Mouse (Mus musculus) heart, adult 2 months (tissue): ENCODE results near the gene Gatad1. TPM values are rescaled to one million over a fixed set of nuclear protein-coding genes. Genes with fewer than 3 reads are reported as not detected.

Experiments
- DNase-seq, 2 experiments: peaks; one replicate each; pipeline ENCODE4 v3.0.0; 2021
- H3K27ac ChIP-seq: fragments of 200-600 bp; 2 replicates; pipeline ENCODE4 v1.8.1; 2022
- H3K27me3 ChIP-seq: fragments of 200-500 bp; 2 replicates; pipeline ENCODE4 v1.6.1; 2012; ENCODE audit warnings: mild to moderate bottlenecking, low read length, inconsistent platforms, mixed read lengths; ENCODE audit not compliant: control insufficient read depth, insufficient read depth
- H3K36me3 ChIP-seq: fragments of 200-500 bp; 2 replicates; pipeline ENCODE4 v1.6.1; 2012; ENCODE audit warnings: low read length, inconsistent platforms; ENCODE audit not compliant: control insufficient read depth, insufficient read depth
- H3K4me1 ChIP-seq: fragments of 200-500 bp; 2 replicates; pipeline ENCODE4 v1.6.1; 2011; ENCODE audit warnings: low read length; ENCODE audit not compliant: control insufficient read depth, insufficient read depth
- H3K4me3 ChIP-seq: fragments of 200-600 bp; 2 replicates; pipeline ENCODE4 v1.8.1; 2022
- H3K79me2 ChIP-seq: fragments of 200-500 bp; replicated peaks from 2 replicates; pipeline ENCODE4 v1.6.1; 2012; ENCODE audit warnings: mild to moderate bottlenecking, inconsistent platforms, low read length, moderate library complexity, mixed read lengths; ENCODE audit not compliant: control insufficient read depth, insufficient read depth
- H3K9ac ChIP-seq: fragments of 200-500 bp; 2 replicates; pipeline ENCODE4 v1.6.1; 2012; ENCODE audit warnings: low read depth, mild to moderate bottlenecking, control low read depth, inconsistent platforms, low read length, mixed read lengths
- CTCF ChIP-seq: fragments of 200-600 bp; IDR thresholded peaks from 2 replicates; pipeline ENCODE4 v1.8.1; 2022; ENCODE audit warnings: antibody characterized with exemption, mild to moderate bottlenecking, moderate library complexity
- EP300 ChIP-seq: fragments of 200-500 bp; IDR thresholded peaks from 2 replicates; pipeline ENCODE4 v1.6.1; 2011; ENCODE audit warnings: low read depth, low read length, control low read depth; ENCODE audit not compliant: insufficient read depth
- POLR2A ChIP-seq: fragments of 200-500 bp; IDR thresholded peaks from 2 replicates; pipeline ENCODE4 v1.6.1; 2011; ENCODE audit warnings: mild to moderate bottlenecking, low read depth, low read length, control low read depth; ENCODE audit not compliant: insufficient read depth
- WGBS: fragments of 180-500 bp; shearing (Covaris S2); methylation state at CpG from one replicate; pipeline ENCODE4 v1.1.7; 2018; 5-methylcytosine and 5-hydroxymethylcytosine counted together
- intact Hi-C: fragments of 180-260 bp; cut with DNase I; formaldehyde crosslinking; loops from one replicate; pipeline ENCODE4 v1.15.1; 2025
- polyA plus RNA-seq: library from polyadenylated mRNA; depleted of rRNA; stranded (reverse); fragments of >200 nt; gene quantifications from 2 replicates; pipeline ENCODE4 v1.2.3, GENCODE M21; 2012
- total RNA-seq, 2 experiments: library from RNA; stranded (reverse); gene quantifications; 2 replicates each; pipeline ENCODE4 v1.2.3; 2021

Gatad1 gene
- total and polyA plus RNA-seq, 3 experiments = 58.8 to 97.6 (median 89.7) TPM

DNA sequence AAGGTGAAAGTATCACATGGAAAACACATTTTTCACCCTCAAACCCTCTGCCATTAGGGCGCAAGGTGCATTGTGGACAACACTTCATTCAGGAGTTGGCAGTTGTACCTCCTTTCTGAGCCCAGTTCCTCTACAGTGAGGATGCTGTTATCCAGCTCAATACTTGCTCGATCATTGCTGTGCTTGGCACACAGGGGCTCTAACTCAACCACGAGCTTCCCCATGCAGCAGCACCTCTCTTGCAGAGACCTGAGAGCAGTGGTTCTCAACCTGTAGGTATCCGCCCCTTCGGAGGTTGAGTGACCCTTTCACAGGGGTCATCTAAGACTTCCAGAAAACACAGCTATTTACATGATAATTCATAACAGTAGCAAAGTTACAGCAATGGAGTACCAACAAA lies 5.4 kb downstream of the Gatad1 start:
- H3K4me3 ChIP-seq = no peak overlapping the region
- no peak for DNase-seq
- H3K27me3 ChIP-seq = no peaks in the 10 kb centered on the region
- H3K36me3 ChIP-seq = peaks cover 2% of the 10 kb centered on the region; the same call in 1 of the 2 replicates
- H3K4me1 ChIP-seq = no peaks in the 10 kb centered on the region; the same call in 1 of the 2 replicates
- TF ChIP-seq CTCF (no peak), POLR2A (no peak), EP300 (no peak)
- WGBS = 82% methylated on average over 5 of the region's 5 CpGs
- H3K79me2 ChIP-seq = no peaks in the 10 kb centered on the region
- intact Hi-C loops = no loop called here
- no peak overlapping the region for H3K9ac ChIP-seq
- H3K27ac ChIP-seq = no peak overlapping the region

DNA sequence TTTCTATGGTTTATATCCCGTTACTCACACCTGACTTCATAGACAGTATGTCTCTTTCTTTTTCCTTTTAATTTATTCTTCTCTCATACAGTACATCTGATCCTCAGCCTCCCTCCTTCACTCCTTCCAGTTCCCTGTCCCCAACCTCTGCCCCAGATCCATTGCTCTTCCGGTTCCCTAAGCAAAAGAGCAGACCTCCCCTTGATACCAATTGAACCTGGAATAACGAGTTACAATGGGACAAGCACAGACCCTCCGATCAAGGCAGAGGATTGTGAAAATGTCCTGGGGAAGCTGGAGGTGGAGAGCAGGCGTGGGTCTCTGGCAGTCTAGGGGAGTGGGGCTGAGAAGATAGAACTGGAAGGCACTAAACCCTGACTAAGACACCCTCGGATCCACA lies 6.1 kb downstream of the Gatad1 start, which contains the start of gene Tmbim7:
TSS of gene Tmbim7 (plus strand) at position 301 of the 400 bp plus-strand sequence.
- no peak within 1 kb of the TSS for H3K4me3 ChIP-seq
- H3K4me1 ChIP-seq = peaks cover 2% of the 10 kb centered on the region
- H3K79me2 ChIP-seq = no peaks in the 10 kb centered on the region
- H3K27me3 ChIP-seq = no peaks in the 10 kb centered on the region
- no peak for TF ChIP-seq CTCF
- H3K27ac ChIP-seq = no peak within 1 kb of the TSS
- intact Hi-C loops = no loop called here
- 79% methylated on average over 6 of the region's 6 CpGs for WGBS
- H3K36me3 ChIP-seq = peaks cover 2% of the 10 kb centered on the region; the same call in 1 of the 2 replicates
- DNase-seq = no peak
- no peak within 1 kb of the TSS for H3K9ac ChIP-seq

DNA sequence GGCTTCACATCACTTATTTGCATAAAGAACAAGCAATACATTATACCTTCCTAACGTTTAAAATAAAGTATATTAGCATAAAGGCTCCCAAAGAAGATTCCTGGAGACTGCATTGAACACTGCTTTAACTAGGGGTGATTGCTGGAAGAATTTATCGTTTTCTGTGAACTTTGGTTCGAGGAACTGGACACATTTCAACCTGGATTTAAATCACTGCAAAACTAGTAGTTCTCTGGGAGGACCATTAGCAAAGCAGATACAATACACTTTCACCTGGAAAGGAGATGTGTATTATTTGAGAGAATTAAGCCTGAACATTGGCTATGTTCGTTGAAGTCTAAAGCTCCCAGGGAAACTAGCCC lies 8.2 kb downstream of the Gatad1 start:
- H3K9ac ChIP-seq = no peak overlapping the region
- intact Hi-C loops = no loop called here
- H3K27me3 ChIP-seq = no peaks in the 10 kb centered on the region
- peaks cover 4% of the 10 kb centered on the region for H3K36me3 ChIP-seq
- 73% methylated on average over 4 of the region's 4 CpGs for WGBS
- peaks cover 2% of the 10 kb centered on the region for H3K4me1 ChIP-seq
- H3K79me2 ChIP-seq = no peaks in the 10 kb centered on the region
- no peak for TF ChIP-seq CTCF
- TF ChIP-seq POLR2A = no peak
- no peak for TF ChIP-seq EP300
- H3K27ac ChIP-seq = no peak overlapping the region
- DNase-seq = no peak
- no peak overlapping the region for H3K4me3 ChIP-seq

DNA sequence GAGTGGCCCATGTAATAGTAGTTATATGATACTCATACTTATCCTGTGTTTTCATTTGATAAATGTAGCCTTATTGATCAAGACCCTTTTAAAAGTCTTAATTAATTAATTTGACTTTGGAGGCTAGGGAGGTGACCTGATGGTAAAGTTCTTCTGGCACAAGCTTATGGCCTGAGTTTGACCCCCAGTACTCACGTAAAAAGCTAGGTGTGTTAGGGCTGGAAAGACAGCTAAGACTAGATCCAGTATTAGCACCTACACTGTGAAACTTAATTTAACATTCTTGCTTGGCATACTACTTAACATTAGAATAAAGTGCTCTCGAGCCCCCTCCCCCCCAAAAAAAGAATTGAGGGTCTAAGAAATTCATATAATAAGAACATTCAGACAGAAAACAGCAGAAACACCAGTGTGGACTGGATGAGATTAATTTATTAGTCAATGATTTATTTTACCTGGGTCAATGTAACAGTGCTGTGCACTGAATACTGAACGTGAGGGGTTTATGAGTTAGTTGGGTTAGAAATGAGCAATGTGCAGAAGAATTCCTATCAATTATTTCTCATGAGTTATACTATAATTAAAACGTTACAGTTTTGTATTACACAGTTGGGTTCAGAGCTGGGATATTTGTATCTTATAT lies 8.7 kb downstream of the Gatad1 start:
- peak overlapping the region; percentile 20 for H3K27ac ChIP-seq
- H3K4me3 ChIP-seq = peak overlapping the region; percentile 22; the same call in 1 of the 2 replicates
- H3K27me3 ChIP-seq = no peaks in the 10 kb centered on the region
- DNase-seq = no peak
- no peaks in the 10 kb centered on the region for H3K79me2 ChIP-seq
- no peak overlapping the region for H3K9ac ChIP-seq
- intact Hi-C loops = no loop called here
- TF ChIP-seq EP300 = no peak
- TF ChIP-seq CTCF = no peak
- no peak for TF ChIP-seq POLR2A
- peaks cover 2% of the 10 kb centered on the region for H3K4me1 ChIP-seq
- WGBS = 52% methylated on average over 4 of the region's 4 CpGs
- peaks cover 4% of the 10 kb centered on the region for H3K36me3 ChIP-seq

DNA sequence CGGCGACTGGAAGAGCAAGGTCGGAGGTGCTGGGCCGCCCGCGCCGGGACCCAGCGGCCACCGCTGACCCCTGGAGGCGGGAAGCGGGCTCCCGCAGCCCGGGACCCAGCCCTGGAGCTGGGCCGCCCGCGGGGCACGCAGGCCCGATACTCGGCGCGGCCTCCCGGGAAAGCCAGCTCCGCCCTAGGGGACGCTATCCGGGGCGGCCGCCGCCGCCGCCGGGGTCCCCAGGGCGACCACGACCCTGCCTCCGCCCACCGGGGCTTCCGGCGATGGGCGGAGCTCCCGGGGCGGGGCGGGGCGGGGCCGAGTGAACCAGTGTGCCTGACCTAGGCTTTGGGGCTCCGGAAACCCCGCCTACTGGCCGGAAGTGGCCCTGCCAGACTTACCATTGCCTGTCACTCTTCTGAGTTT lies 9.3 kb downstream of the Gatad1 start:
- H3K79me2 ChIP-seq = no peaks in the 10 kb centered on the region
- peak overlapping the region; percentile 94 for H3K4me3 ChIP-seq
- peaks cover 2% of the 10 kb centered on the region for H3K4me1 ChIP-seq
- H3K36me3 ChIP-seq = peaks cover 4% of the 10 kb centered on the region
- no peaks in the 10 kb centered on the region for H3K27me3 ChIP-seq
- peak; percentile 90 to 94 for DNase-seq
- intact Hi-C loops = loop anchor here (2.0 kb wide), 1 partner anchor 155 kb away; the partner anchor contains the start of genes Ankib1 and Krit1
- H3K27ac ChIP-seq = peak overlapping the region; percentile 91
- H3K9ac ChIP-seq = peak overlapping the region; percentile 94
- TF ChIP-seq EP300 = no peak
- TF ChIP-seq CTCF = peak; percentile 45
- TF ChIP-seq POLR2A = 0 out of 2 replicates have a peak, but pooled peaks have one; percentile 18
- WGBS = under 1% methylated on average over 33 of the region's 46 CpGs

DNA sequence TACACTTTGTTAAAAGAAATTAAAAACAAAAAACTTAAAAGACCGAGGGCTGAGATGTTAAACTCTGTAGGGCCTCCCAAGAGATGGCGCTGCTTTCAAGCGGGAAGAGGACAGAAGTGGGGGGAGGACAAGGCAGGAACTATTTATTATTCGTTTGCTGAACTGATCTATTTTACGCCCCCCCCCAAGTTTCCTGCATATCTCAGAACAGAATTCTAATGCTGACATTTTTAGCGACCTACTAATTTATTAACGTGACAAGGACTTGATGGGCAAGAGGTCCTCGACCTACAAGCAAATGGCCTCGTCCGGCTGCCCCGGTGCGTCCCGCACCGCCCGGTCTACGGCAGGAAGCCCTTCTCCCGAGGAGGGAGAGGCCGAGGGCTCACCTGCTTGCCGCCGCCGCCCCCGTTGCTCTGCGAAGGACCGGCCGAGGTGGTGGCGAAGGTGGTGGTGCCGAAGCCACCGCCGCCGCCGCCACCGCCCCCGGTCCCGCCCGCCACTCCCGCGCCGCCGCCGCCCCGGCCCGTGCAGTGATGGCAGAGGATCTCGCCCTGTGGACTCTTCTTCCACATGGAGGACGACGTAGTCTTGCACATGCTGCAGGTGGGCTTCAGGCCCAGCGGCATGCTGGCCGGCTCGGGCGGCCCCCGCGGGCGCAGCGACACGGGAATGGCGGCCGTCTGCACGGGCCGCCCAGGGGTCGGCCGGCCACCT lies 9.8 kb downstream of the Gatad1 start:
- Histone ChIP-seq H3K27ac (peak overlapping the region; percentile 91), H3K36me3 (peaks cover 4% of the 10 kb centered on the region), H3K27me3 (no peaks in the 10 kb centered on the region), H3K9ac (peak overlapping the region; percentile 94), H3K79me2 (no peaks in the 10 kb centered on the region), H3K4me1 (peaks cover 2% of the 10 kb centered on the region), H3K4me3 (peak overlapping the region; percentile 94)
- intact Hi-C loops = loop anchor here (2.0 kb wide), 1 partner anchor 156 kb away; the partner anchor contains the start of genes Ankib1 and Krit1
- peak; percentile 53 to 59 for DNase-seq
- WGBS = under 1% methylated on average over 56 of the region's 60 CpGs
- TF ChIP-seq POLR2A = no peak
- peak; percentile 78 for TF ChIP-seq CTCF
- 0 out of 2 replicates have a peak, but pooled peaks have one; percentile 28 for TF ChIP-seq EP300
